Mouse (Mus musculus) layer of hippocampus, postnatal 14 days (tissue): ENCODE measurements around the gene Tbx3. TPM values are rescaled to one million over a fixed set of nuclear protein-coding genes. Genes with fewer than 3 reads are reported as not detected.

Source experiments
- DNase-seq, 2 experiments: peaks; one replicate each; pipeline ENCODE4 v3.0.0; 2021 to 2022; ENCODE audit warnings: low spot score in 2 of 2, mixed read lengths in 1 of 2
- total RNA-seq, 2 experiments: library from RNA; stranded (reverse); gene quantifications; 2 replicates each; pipeline ENCODE4 v1.2.3; 2021

Tbx3 gene
- total RNA-seq, 2 experiments from 2014 or later = 3.1 to 3.9 TPM

- no peak for DNase-seq
Measured at GRCm38 (mm10) chr5:119678516-119678915, 8.0 kb downstream of the Tbx3 start.

GRCm38 (mm10) chr5:119679084-119679483 is 8.6 kb downstream of the Tbx3 start:
- DNase-seq = no peak

- DNase-seq = no peak
Measured at GRCm38 (mm10) chr5:119679614-119680328, 9.3 kb downstream of the Tbx3 start.

- DNase-seq = no peak
Measured at GRCm38 (mm10) chr5:119680329-119681010, 10.0 kb downstream of the Tbx3 start.

GRCm38 (mm10) chr5:119681011-119681832 is 10.8 kb downstream of the Tbx3 start:
- DNase-seq = no peak

- DNase-seq = no peak
Measured at GRCm38 (mm10) chr5:119681833-119682210, 11.4 kb downstream of the Tbx3 start.

- no peak for DNase-seq
Measured at GRCm38 (mm10) chr5:119682646-119683515, 12.4 kb downstream of the Tbx3 start.

- no peak for DNase-seq
Measured at GRCm38 (mm10) chr5:119683861-119684260, 13.4 kb downstream of the Tbx3 start.

- DNase-seq = peak in 1 of 2 experiments; percentile 43
Measured at GRCm38 (mm10) chr5:119684701-119685391, 14.4 kb downstream of the Tbx3 start.

- no peak for DNase-seq
Measured at GRCm38 (mm10) chr5:119685446-119686198, 15.2 kb downstream of the Tbx3 start.

GRCm38 (mm10) chr5:119686199-119686964 is 15.9 kb downstream of the Tbx3 start:
- DNase-seq = no peak

- DNase-seq = no peak
Measured at GRCm38 (mm10) chr5:119687005-119687855, 16.8 kb downstream of the Tbx3 start.

- DNase-seq = no peak
Measured at GRCm38 (mm10) chr5:119687856-119688206, 17.4 kb downstream of the Tbx3 start.

- DNase-seq = no peak
Measured at GRCm38 (mm10) chr5:119688306-119688705, 17.8 kb downstream of the Tbx3 start.

- no peak for DNase-seq
Measured at GRCm38 (mm10) chr5:119688914-119689420, 18.5 kb downstream of the Tbx3 start.

GRCm38 (mm10) chr5:119689501-119689900 is 19.0 kb downstream of the Tbx3 start:
- DNase-seq = no peak

- DNase-seq = peak; percentile 71 to 81
Measured at GRCm38 (mm10) chr5:119691075-119691474, 20.6 kb downstream of the Tbx3 start.

- DNase-seq = no peak
Measured at GRCm38 (mm10) chr5:119692425-119692824, 22.0 kb downstream of the Tbx3 start.
